Mouse (Mus musculus): ENCODE results near the gene Stard8.

Gene Stard8

DNA sequence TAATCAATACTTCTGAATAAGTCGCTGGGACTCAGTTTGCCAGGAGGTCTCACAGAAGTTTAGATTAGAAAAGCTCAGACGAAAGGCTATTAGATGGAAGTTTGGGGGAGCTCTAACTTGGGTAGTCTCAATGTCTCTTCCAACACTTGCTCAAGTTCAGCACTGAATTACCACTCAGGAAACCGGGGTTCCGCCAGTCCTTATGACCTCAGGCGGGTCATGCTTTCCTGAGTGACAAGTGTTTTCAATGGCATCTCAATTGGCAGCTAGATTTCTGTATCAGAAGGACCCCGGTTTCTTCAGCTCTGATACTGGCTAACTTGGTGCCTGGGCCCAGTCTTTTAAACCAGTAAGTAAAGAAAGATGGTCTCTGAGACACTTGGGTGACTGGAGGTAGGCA lies 40.2 kb downstream of the Stard8 start:
- in situ Hi-C loops (cut with MboI; ENCODE audit: low pct_unique_long_range_greater_than_20kb in 1 of 2, low sequenced_read_pairs in 2 of 2, unreplicated experiment in 1 of 2) = no loop called here

DNA sequence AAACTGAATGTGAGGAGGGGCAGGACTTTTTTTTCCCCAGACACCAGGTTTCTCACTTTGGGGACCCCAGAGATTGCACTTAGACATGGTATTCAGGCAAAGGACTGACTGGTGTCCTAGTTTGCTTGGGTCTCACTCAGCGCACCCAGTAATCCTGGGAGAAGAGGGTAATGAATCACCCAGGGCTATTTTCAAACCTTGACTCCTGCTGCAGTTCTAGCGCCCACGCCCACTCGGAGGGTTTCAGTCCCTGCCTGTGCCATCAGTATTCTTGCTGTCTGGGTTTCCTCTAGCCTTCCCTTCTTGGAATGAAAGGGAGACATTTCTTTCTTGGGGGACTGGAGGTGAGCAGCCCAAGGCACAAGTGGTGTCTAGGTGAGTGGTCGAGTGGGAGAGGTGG lies 40.7 kb downstream of the Stard8 start:
- in situ Hi-C loops (cut with MboI; ENCODE audit: low pct_unique_long_range_greater_than_20kb in 1 of 2, low sequenced_read_pairs in 2 of 2, unreplicated experiment in 1 of 2) = no loop called here

DNA sequence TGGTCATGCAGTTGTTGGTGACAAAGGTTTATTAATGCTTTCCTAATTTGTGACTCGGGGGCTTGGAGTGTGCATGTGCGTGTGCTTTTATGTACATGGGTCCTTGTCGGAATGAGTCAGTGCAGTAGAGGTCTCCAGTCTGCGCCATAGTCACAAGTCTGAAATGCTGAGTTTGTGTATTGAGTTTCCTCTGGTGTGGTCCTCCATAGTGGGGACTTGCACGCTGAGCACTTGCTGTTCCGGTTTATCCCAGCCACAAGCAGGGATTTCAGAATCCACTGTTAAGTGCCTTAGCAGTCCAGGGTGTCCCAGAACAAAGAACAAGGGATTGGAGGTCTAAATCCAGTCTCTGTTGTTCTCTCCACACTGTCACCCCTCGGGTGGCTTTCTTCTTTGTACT lies 42.3 kb downstream of the Stard8 start:
- in situ Hi-C loops (cut with MboI; ENCODE audit: low pct_unique_long_range_greater_than_20kb in 1 of 2, low sequenced_read_pairs in 2 of 2, unreplicated experiment in 1 of 2) = no loop called here

DNA sequence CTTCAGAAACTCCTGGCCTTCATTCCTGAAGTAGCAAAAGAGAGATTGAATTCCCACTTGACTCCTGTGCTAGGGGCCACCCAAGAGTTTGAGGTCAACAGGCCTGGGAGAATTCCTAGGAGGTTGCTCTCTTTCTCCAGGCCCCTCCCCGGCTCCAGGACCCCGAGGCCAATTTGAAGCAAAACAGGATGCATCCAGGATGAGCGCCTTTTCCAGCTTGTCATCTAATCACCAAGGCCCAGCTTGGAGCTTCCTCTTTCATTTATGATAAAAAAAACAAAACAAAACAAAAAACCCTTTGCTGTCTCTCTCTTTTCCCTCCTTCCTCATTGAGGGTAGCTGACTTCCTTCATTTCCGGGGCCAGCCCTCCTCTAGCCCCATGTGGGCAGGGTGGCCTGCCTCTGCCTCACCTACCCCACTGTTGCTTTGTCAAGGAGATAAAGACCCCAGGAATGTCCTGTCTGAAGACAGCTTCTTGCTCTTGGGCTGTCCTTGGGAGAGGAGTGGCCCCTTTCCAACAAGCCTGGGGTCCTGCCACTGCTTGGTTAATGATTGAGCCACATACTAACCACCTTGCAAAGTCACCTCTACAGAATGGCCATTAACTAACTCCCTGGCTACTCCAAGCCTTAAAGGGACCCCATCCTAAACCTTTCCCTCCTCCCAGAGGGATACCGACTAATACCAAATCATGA lies 43.5 kb downstream of the Stard8 start:
- in situ Hi-C loops (cut with MboI; ENCODE audit: low pct_unique_long_range_greater_than_20kb in 1 of 2, low sequenced_read_pairs in 2 of 2, unreplicated experiment in 1 of 2) = no loop called here

DNA sequence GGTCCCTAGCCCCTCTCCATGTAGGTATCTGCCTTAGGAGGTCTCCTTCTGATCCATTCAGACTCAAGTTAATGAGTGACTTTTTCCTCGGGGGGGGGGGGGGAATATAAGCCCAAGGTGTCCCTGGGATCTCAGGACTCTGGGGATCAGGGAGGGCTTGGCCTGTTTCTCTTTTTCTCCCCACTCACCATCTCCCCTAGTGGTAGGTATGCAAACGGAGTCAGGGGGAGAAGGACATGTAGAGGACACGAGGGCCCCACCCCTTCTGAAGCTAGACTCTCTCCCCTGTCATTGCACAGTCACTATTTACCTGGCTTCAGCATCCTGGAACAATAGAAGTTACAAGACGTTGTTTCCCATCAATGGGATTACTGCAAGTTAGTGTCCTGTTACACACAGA lies 45.1 kb downstream of the Stard8 start:
- in situ Hi-C loops (cut with MboI; ENCODE audit: low pct_unique_long_range_greater_than_20kb in 1 of 2, low sequenced_read_pairs in 2 of 2, unreplicated experiment in 1 of 2) = no loop called here

DNA sequence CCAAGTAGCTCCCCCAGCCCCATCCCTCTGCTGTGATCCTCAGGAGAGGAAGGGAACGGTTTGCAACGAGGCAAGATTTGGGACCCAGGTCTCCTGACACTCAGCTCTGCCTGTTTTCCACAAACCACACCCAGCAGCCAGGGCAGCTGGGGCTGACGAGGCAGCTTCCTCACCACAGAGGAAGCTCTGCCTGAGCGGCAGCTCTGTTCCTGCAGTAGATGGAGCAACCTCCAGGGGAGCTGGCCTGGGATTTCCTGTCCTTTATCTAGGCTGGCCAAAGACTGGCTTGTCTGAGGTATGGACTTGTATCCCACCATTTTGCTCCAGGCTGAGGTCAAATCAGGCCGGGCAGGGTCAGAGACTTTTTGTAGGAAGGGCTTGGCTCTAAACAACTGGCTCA lies 46.2 kb downstream of the Stard8 start:
- in situ Hi-C loops (cut with MboI; ENCODE audit: low pct_unique_long_range_greater_than_20kb in 1 of 2, low sequenced_read_pairs in 2 of 2, unreplicated experiment in 1 of 2) = no loop called here

DNA sequence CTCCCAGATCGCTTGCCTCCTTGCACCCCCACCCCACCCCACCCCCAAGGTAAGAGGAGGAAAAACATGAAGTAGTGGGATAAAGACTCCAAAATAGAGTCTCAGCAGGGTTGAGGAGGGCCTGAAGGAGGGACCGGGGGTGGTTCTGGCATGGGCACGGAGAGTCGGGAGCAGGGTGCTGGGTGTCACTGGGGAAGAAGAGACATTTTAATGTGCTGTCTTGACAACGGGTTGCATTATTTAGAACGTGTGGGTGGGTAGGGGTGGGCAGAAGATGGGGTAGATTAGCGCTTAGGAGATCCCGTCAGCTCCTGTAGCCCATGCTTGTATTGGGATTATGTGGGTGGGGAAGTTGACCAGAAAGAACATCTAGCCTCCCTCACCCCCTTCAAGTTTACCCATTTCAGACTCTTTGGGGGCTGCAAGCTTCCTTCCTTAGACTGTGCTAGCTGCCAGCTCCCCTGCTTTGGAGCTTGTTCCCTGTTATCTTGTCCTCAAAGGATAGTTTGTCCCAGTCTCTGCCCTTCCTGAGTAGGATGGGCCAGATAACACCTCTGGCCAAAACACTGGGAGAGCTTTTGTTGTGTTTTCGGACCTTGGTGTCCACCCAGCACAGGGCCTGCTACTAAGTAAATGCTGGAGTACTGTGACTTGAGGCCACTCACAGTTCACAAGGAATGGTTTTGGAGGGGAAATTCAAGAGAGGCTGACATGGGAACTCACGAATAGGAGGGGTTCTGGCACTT lies 47.9 kb downstream of the Stard8 start:
- in situ Hi-C loops (cut with MboI; ENCODE audit: low pct_unique_long_range_greater_than_20kb in 1 of 2, low sequenced_read_pairs in 2 of 2, unreplicated experiment in 1 of 2) = loop anchor here in 1 of 2 experiments (10.0 kb wide), 1 partner anchor 56 kb away; no protein-coding TSS in a partner anchor

DNA sequence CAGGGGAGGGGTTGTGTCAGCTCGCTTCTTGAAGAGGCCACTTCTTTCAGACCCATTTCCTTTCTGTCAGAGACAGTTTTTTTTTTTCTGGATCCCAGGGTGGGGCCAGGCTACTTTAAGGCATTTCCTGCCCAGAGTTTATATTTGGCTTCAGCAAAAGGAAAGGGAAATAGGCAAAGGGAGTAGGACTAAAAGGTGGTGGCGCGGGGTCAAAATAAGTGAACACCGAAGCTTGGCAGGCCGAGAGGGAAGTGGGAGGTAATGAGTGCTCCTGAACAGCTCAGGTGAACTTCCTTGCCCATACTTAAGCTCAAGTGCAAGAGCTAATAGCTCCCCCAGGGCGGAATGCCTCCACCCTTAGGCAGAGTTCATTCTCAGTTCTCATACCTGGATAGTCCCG lies 49.2 kb downstream of the Stard8 start:
- in situ Hi-C loops (cut with MboI; ENCODE audit: low pct_unique_long_range_greater_than_20kb in 1 of 2, low sequenced_read_pairs in 2 of 2, unreplicated experiment in 1 of 2) = loop anchor here in 1 of 2 experiments (10.0 kb wide), 1 partner anchor 57 kb away; no protein-coding TSS in a partner anchor

DNA sequence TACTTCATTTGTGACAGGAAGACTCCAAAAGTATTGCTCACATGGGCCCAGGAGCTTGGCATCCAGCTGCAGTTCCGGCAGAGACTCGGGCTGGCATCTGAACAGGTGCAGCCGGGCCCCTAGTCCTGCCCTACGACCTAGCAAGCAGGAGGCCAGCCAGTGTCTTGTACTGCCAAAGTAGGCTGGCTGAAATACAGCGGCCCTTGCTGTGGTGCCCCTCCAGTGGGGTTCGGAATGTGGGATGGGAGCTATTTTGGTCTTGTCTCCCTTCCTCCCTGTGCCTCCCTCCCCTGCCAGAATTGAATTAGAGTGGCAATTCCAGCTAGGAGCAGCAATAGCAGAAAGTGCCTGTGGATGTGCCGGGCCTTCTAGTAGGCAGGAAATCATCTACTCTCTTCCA lies 51.5 kb downstream of the Stard8 start:
- in situ Hi-C loops (cut with MboI; ENCODE audit: low pct_unique_long_range_greater_than_20kb in 1 of 2, low sequenced_read_pairs in 2 of 2, unreplicated experiment in 1 of 2) = loop anchor here in 1 of 2 experiments (10.0 kb wide), 1 partner anchor 60 kb away; no protein-coding TSS in a partner anchor

DNA sequence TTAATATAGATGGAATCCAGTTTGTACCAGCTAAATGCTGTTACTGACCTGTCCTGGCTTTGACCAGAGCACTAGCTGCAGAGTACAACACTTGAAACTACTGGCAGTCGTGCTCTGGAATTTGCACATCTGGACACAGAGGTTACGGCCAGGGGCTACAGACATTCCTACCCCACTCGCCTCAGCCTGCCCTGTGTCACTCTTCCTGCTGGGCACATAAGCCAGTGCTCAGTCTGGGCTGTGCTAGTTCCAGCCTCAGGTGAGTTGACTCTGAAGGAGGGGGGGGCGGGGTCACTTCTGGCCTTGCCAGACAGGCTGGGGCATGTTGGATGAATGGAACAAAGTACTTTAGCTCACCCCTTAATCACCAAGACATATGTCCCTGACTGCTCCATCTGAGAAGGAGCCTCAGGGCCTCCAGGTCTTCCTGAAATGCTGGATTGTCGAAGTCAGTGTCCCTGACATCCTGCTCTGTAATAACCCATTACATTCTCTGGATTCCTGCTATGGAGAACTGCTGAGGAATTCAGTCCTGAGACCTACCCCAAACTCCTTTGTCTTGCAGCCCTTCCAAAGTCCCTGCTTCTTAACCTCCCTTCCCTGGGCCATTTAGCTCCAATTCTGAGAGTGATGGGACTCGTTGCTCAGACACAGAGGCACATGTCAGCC lies 54.9 kb downstream of the Stard8 start:
- in situ Hi-C loops (cut with MboI; ENCODE audit: low pct_unique_long_range_greater_than_20kb in 1 of 2, low sequenced_read_pairs in 2 of 2, unreplicated experiment in 1 of 2) = loop anchor here in 1 of 2 experiments (10.0 kb wide), 1 partner anchor 63 kb away; no protein-coding TSS in a partner anchor

DNA sequence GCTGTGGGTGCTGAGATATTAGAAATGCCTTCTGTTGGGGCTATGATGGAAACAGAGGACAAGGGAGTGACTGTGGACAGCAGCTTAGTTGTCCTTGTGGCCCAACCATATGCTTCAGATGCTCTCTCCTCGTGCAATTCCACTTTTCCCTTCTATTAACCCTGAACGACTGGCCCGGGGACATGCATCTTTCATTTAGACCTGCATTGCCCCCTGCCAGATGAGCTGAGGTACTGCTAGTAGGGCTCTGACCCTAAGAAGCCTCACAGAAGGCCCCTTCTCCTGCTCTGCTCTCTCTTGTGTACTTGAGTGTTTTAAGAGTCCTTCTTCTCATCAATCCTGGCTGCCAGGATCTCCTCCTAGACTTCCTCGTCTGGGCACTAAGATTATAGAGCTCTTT lies 56.1 kb downstream of the Stard8 start:
- in situ Hi-C loops (cut with MboI; ENCODE audit: low pct_unique_long_range_greater_than_20kb in 1 of 2, low sequenced_read_pairs in 2 of 2, unreplicated experiment in 1 of 2) = loop anchor here in 1 of 2 experiments (10.0 kb wide), 1 partner anchor 64 kb away; no protein-coding TSS in a partner anchor

DNA sequence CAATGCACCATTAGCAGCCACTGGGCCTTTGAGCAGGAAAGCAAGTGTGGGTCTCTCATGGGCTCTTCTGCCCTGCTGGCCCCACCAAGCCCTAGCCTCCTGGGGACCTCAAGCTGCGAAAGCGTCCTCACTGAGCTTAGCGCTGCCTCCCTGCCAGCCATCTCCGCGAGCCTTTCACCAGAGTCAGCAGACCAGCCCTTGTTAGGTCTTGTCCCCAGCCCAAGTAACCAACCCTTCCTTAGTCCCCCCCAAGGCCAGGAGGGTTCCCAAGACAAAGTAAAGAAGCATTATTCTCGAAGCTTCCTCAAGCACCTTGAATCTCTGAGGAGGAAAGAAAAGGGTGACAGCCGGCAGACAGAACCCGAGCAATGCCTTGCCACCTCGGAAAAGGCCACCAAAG lies 62.5 kb downstream of the Stard8 start:
- in situ Hi-C loops (cut with MboI; ENCODE audit: low pct_unique_long_range_greater_than_20kb in 1 of 2, low sequenced_read_pairs in 2 of 2, unreplicated experiment in 1 of 2) = no loop called here

DNA sequence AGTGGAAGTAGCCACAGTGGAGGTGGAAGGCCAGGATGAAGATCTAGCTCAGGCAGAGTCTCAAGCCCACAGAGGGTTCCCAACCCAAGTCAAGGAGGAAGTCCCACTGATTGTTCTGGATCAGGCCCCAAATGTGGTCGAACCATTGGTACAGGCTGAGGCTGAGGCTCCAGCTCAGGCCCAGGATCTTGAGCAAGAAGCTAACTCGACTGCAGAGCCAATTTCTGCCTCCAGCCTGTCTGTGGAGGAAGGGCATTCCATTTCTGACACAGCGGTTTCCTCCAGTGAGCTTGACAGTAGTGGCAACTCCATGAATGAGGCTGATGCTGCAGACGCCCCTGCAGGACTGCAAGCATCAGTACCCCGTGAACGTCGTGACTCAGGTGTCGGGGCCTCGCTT lies 63.5 kb downstream of the Stard8 start:
- in situ Hi-C loops (cut with MboI; ENCODE audit: low pct_unique_long_range_greater_than_20kb in 1 of 2, low sequenced_read_pairs in 2 of 2, unreplicated experiment in 1 of 2) = no loop called here

DNA sequence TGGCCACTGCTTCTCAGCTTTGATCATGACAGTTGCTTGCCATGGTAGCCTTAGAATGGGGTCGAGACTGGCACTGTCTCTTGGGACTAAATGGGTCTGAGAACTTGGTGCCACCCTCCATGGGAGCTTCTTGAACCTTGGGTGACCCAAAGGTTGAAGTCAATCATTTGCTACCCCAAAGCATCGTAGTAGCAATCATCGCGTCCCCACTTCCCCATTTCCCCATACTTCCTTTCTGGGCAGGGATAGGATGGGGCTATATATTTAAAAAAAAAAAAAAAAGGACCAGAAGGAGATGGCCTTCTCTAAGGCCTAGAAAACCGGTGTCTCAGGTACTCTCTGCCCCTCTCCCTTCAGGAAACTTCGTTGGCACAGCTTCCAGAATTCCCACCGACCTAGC lies 64.2 kb downstream of the Stard8 start:
- in situ Hi-C loops (cut with MboI; ENCODE audit: low pct_unique_long_range_greater_than_20kb in 1 of 2, low sequenced_read_pairs in 2 of 2, unreplicated experiment in 1 of 2) = no loop called here

DNA sequence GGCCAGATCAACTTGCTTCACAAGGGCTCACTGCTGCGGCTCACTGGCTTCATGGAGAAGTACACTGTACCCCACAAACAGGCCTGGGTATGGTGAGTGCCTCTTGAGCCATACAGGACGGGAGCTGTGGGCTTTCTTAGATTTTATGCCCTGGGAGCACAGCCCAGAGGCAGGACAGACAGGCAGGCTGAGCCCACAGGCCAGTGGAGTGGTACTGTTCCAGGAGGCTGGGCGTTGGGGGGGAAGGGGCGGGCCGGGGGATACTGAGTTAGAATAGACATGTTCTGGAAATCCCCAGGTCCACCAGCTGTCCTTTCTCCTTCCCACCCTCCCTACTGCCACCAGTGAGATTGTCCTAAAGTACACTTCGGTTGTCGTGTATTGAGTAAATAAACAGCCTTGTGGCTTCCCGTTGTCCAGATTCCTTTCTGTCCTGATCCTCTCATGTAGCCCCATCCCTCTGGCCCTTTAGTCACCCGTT lies 64.7 kb downstream of the Stard8 start:
- in situ Hi-C loops (cut with MboI; ENCODE audit: low pct_unique_long_range_greater_than_20kb in 1 of 2, low sequenced_read_pairs in 2 of 2, unreplicated experiment in 1 of 2) = no loop called here

DNA sequence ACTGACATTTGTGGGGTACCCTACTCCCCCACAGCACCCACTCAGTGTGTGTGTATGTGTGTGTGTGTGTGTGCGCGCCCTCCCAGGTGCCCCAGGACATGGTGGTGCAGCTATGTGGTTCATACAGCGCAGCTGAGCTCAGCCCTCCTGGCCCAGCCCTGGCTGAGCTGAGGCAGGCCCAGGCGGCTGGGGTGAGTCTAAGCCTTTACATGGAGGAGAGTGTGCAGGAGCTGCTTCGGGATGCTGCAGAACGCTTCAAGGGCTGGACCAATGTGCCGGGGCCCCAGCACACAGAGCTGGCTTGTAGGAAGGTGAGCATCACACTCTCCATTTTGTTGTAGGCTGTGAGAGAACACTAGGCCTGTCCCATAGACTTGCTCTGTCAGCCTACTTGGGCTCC lies 68.1 kb downstream of the Stard8 start:
- in situ Hi-C loops (cut with MboI; ENCODE audit: low pct_unique_long_range_greater_than_20kb in 1 of 2, low sequenced_read_pairs in 2 of 2, unreplicated experiment in 1 of 2) = loop anchor here in 1 of 2 experiments (10.0 kb wide), 1 partner anchor 86 kb away; no protein-coding TSS in a partner anchor

DNA sequence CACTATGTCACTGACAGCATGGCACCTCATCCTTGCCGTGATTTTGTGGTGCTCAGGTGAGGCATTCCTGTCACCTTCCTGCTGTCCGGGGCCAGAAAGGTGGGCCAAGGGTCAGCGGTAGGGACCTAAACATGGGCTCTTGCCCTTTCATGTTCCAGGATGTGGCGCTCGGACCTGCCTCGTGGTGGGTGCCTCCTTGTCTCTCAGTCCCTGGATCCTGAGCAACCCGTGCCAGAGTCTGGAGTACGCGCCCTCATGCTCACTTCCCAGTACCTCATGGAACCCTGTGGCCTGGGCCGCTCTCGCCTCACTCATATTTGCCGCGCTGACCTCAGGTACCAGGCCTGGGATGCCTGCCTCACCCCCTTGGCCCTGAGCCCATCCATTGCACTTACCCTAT lies 69.5 kb downstream of the Stard8 start:
- in situ Hi-C loops (cut with MboI; ENCODE audit: low pct_unique_long_range_greater_than_20kb in 1 of 2, low sequenced_read_pairs in 2 of 2, unreplicated experiment in 1 of 2) = loop anchor here in 1 of 2 experiments (10.0 kb wide), 1 partner anchor 88 kb away; no protein-coding TSS in a partner anchor

DNA sequence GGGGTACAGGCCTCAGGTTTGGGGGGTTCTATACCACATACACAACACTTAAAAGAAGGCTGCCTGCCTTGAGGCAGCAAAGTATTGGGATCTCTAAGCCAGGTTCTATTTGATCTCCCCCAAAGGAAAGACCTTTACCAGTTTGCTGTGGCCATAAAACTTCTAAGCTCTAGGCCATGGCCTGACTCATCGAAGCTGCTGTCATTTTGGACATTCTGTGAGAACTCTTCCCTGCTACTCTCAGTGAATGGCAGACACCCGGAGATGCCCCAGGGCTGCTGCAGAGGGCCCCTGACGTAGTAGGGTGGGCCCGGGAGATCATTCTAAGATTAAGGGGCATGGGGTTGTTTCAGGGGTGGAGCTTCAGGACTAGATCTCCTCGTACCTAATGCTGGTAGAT lies 72.1 kb downstream of the Stard8 start:
- in situ Hi-C loops (cut with MboI; ENCODE audit: low pct_unique_long_range_greater_than_20kb in 1 of 2, low sequenced_read_pairs in 2 of 2, unreplicated experiment in 1 of 2) = loop anchor here in 1 of 2 experiments (10.0 to 25.0 kb wide), 2 partner anchors 90 to 388 kb away; no protein-coding TSS in a partner anchor

DNA sequence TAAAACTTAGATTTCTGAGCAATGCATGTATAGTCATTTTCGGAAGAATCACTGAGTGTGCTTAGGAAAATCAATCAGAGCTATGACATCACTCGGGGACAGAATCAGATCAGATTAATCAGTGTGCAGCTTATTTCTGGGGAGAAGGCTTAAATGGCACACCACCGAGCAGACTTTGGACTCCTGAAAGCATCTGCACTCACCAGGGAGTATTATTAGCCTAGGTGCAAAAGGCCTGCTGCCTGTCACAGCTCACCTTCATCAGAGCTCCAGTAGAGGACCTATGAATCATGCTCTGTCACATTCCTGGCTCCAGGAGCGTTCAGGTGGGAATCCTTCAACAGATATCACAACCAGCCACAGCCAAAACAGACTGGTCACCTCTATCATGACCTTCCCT lies 73.4 kb downstream of the Stard8 start:
- in situ Hi-C loops (cut with MboI; ENCODE audit: low pct_unique_long_range_greater_than_20kb in 1 of 2, low sequenced_read_pairs in 2 of 2, unreplicated experiment in 1 of 2) = loop anchor here in 1 of 2 experiments (10.0 to 25.0 kb wide), 2 partner anchors 92 to 389 kb away; no protein-coding TSS in a partner anchor
